Mouse (Mus musculus) small intestine, adult 2 months (tissue): ENCODE data around the gene Crk.

Experiments
- CTCF ChIP-seq: fragments of 200-500 bp; IDR thresholded peaks from 2 replicates; pipeline ENCODE4 v1.5.1; 2012; ENCODE audit warnings: low read depth, mild to moderate bottlenecking, control low read depth, inconsistent platforms, low read length, moderate library complexity, mixed read lengths; ENCODE audit not compliant: insufficient replicate concordance, insufficient read length; ENCODE audit errors: extremely low read depth
- POLR2A ChIP-seq: fragments of 200-500 bp; IDR thresholded peaks from 2 replicates; pipeline ENCODE4 v1.6.1; 2012; ENCODE audit warnings: low read depth, mild to moderate bottlenecking, control low read depth, inconsistent platforms, low read length, moderate library complexity

- TF ChIP-seq CTCF (no peak), POLR2A (no peak)
Measured at GRCm38 (mm10) chr11:75737806-75738476, 58.9 kb downstream of the Crk start.
